Mouse (Mus musculus): ENCODE results near the gene Lrrc8d. TPM values are rescaled to one million over a fixed set of nuclear protein-coding genes. Genes with fewer than 3 reads are reported as not detected.
A peak's percentile ranks its signal among the peaks of the same experiment; 100 is the strongest.

The Lrrc8d gene
- polyA plus RNA-seq, 1 experiment from 2014 or later, result 37.6 TPM

GRCm38 (mm10) chr5:105789801-105790200 lies 90.0 kb downstream of the Lrrc8d start:
- Histone ChIP-seq H3K27ac (replicated peaks) (no peak overlapping the region), H3K4me3 (no peak overlapping the region), H3K9me3 (no peaks in the 10 kb centered on the region), H3K27me3 (no peaks in the 10 kb centered on the region), H3K4me1 (replicated peaks) (peaks cover 70% of the 10 kb centered on the region), H3K9ac (no peak overlapping the region), H3K4me2 (no peak overlapping the region), H3K36me3 (no peaks in the 10 kb centered on the region)
- 84% methylated on average over 5 of the region's 5 CpGs for WGBS
- no peak for ATAC-seq (ENCODE audit: low read depth)

GRCm38 (mm10) chr5:105792331-105792801 lies 92.6 kb downstream of the Lrrc8d start:
- Histone ChIP-seq H3K27me3 (no peaks in the 10 kb centered on the region), H3K4me1 (replicated peaks) (peaks cover 46% of the 10 kb centered on the region), H3K4me3 (no peak overlapping the region), H3K4me2 (peak overlapping the region; percentile 24), H3K9ac (0 out of 2 replicates have a peak overlapping the region, but pooled peaks have one; percentile 41), H3K36me3 (no peaks in the 10 kb centered on the region), H3K9me3 (no peaks in the 10 kb centered on the region), H3K27ac (replicated peaks) (peak overlapping the region; percentile 25)
- ATAC-seq (ENCODE audit: low read depth), result no peak
- 34% methylated on average over 8 of the region's 8 CpGs for WGBS

- peak overlapping the region; percentile 25 for H3K27ac ChIP-seq (replicated peaks)
- peak; percentile 33 for ATAC-seq (ENCODE audit: low read depth)
- H3K4me3 ChIP-seq, result no peak overlapping the region
- peak overlapping the region; percentile 24 for H3K4me2 ChIP-seq
- H3K36me3 ChIP-seq, result no peaks in the 10 kb centered on the region
- peaks cover 39% of the 10 kb centered on the region for H3K4me1 ChIP-seq (replicated peaks)
- H3K9me3 ChIP-seq, result no peaks in the 10 kb centered on the region
- peak overlapping the region; percentile 41; the same call in 1 of the 2 replicates for H3K9ac ChIP-seq
- no peaks in the 10 kb centered on the region for H3K27me3 ChIP-seq
- WGBS, result 49% methylated on average over 13 of the region's 13 CpGs
Measured at GRCm38 (mm10) chr5:105792853-105793547, 93.2 kb downstream of the Lrrc8d start.

- peak overlapping the region; percentile 25; the same call in 1 of the 2 replicates for H3K27ac ChIP-seq (replicated peaks)
- H3K27me3 ChIP-seq, result no peaks in the 10 kb centered on the region
- peak overlapping the region; percentile 41; the same call in 1 of the 2 replicates for H3K9ac ChIP-seq
- 69% methylated on average over 5 of the region's 5 CpGs for WGBS
- H3K4me3 ChIP-seq, result no peak overlapping the region
- no peaks in the 10 kb centered on the region for H3K36me3 ChIP-seq
- H3K4me1 ChIP-seq (replicated peaks), result peaks cover 37% of the 10 kb centered on the region
- H3K9me3 ChIP-seq, result no peaks in the 10 kb centered on the region
- no peak for ATAC-seq (ENCODE audit: low read depth)
- no peak overlapping the region for H3K4me2 ChIP-seq
Measured at GRCm38 (mm10) chr5:105793548-105793940, 93.8 kb downstream of the Lrrc8d start.

- Histone ChIP-seq H3K4me1 (replicated peaks) (peaks cover 30% of the 10 kb centered on the region), H3K4me3 (no peak overlapping the region), H3K27ac (replicated peaks) (no peak overlapping the region), H3K4me2 (no peak overlapping the region), H3K36me3 (no peaks in the 10 kb centered on the region), H3K27me3 (no peaks in the 10 kb centered on the region), H3K9ac (no peak overlapping the region), H3K9me3 (no peaks in the 10 kb centered on the region)
- WGBS, result 91% methylated on average over 4 of the region's 4 CpGs
- ATAC-seq (ENCODE audit: low read depth), result no peak
Measured at GRCm38 (mm10) chr5:105798421-105798820, 98.7 kb downstream of the Lrrc8d start.

- Histone ChIP-seq H3K9ac (peak overlapping the region; percentile 31; the same call in 1 of the 2 replicates), H3K36me3 (no peaks in the 10 kb centered on the region), H3K4me2 (peak overlapping the region; percentile 15), H3K27ac (replicated peaks) (peak overlapping the region; percentile 81), H3K4me1 (replicated peaks) (peaks cover 28% of the 10 kb centered on the region), H3K4me3 (no peak overlapping the region), H3K27me3 (no peaks in the 10 kb centered on the region), H3K9me3 (no peaks in the 10 kb centered on the region)
- peak; percentile 55 for ATAC-seq (ENCODE audit: low read depth)
- WGBS, result 18% methylated on average over 13 of the region's 13 CpGs
Measured at GRCm38 (mm10) chr5:105799850-105800635, 100.3 kb downstream of the Lrrc8d start.

- Histone ChIP-seq H3K9ac (no peak overlapping the region), H3K9me3 (no peaks in the 10 kb centered on the region), H3K4me2 (no peak overlapping the region), H3K36me3 (no peaks in the 10 kb centered on the region), H3K4me1 (replicated peaks) (peaks cover 28% of the 10 kb centered on the region), H3K27ac (replicated peaks) (0 out of 2 replicates have a peak overlapping the region, but pooled peaks have one; percentile 18), H3K27me3 (no peaks in the 10 kb centered on the region), H3K4me3 (no peak overlapping the region)
- ATAC-seq (ENCODE audit: low read depth), result no peak
- 51% methylated on average over 10 of the region's 10 CpGs for WGBS
Measured at GRCm38 (mm10) chr5:105801031-105801529, 101.3 kb downstream of the Lrrc8d start.

- ATAC-seq (ENCODE audit: low read depth), result no peak
- Histone ChIP-seq H3K9me3 (no peaks in the 10 kb centered on the region), H3K4me1 (replicated peaks) (peaks cover 21% of the 10 kb centered on the region), H3K27me3 (no peaks in the 10 kb centered on the region), H3K36me3 (no peaks in the 10 kb centered on the region), H3K9ac (no peak overlapping the region), H3K4me3 (no peak overlapping the region), H3K27ac (replicated peaks) (no peak overlapping the region), H3K4me2 (no peak overlapping the region)
- whole genome bisulfite sequencing, result 90% methylated on average over 12 of the region's 12 CpGs
Measured at GRCm38 (mm10) chr5:105805955-105806354, 106.2 kb downstream of the Lrrc8d start.

- Histone ChIP-seq H3K36me3 (peaks cover 12% of the 10 kb centered on the region), H3K4me1 (replicated peaks) (peaks cover 9% of the 10 kb centered on the region), H3K27me3 (no peaks in the 10 kb centered on the region), H3K27ac (replicated peaks) (0 out of 2 replicates have a peak overlapping the region, but pooled peaks have one; percentile 1), H3K9ac (no peak overlapping the region), H3K4me3 (no peak overlapping the region), H3K4me2 (no peak overlapping the region), H3K9me3 (peaks cover 7% of the 10 kb centered on the region)
- 58% methylated on average over 7 of the region's 7 CpGs for WGBS
- ATAC-seq (ENCODE audit: low read depth), result no peak
Measured at GRCm38 (mm10) chr5:105807461-105807860, 107.7 kb downstream of the Lrrc8d start.

GRCm38 (mm10) chr5:105809056-105809455 lies 109.3 kb downstream of the Lrrc8d start:
- Histone ChIP-seq H3K4me1 (replicated peaks) (peaks cover 9% of the 10 kb centered on the region), H3K36me3 (peaks cover 28% of the 10 kb centered on the region), H3K27ac (replicated peaks) (no peak overlapping the region; the same call in 1 of the 2 replicates), H3K27me3 (no peaks in the 10 kb centered on the region), H3K9me3 (peaks cover 19% of the 10 kb centered on the region), H3K4me3 (no peak overlapping the region), H3K4me2 (no peak overlapping the region), H3K9ac (no peak overlapping the region)
- 88% methylated on average over 11 of the region's 11 CpGs for WGBS
- ATAC-seq (ENCODE audit: low read depth), result no peak

- H3K9ac ChIP-seq, result no peak overlapping the region
- peaks cover 19% of the 10 kb centered on the region for H3K9me3 ChIP-seq
- no peak overlapping the region for H3K4me3 ChIP-seq
- no peak overlapping the region for H3K27ac ChIP-seq (replicated peaks)
- no peak for ATAC-seq (ENCODE audit: low read depth)
- 95% methylated on average over 14 of the region's 14 CpGs for WGBS
- peaks cover 19% of the 10 kb centered on the region for H3K4me1 ChIP-seq (replicated peaks)
- no peak overlapping the region for H3K4me2 ChIP-seq
- no peaks in the 10 kb centered on the region for H3K27me3 ChIP-seq
- H3K36me3 ChIP-seq, result peaks cover 33% of the 10 kb centered on the region
Measured at GRCm38 (mm10) chr5:105813036-105813435, 113.3 kb downstream of the Lrrc8d start.

GRCm38 (mm10) chr5:105813974-105814373 lies 114.2 kb downstream of the Lrrc8d start:
- Histone ChIP-seq H3K4me2 (no peak overlapping the region), H3K9me3 (peaks cover 19% of the 10 kb centered on the region), H3K27me3 (no peaks in the 10 kb centered on the region), H3K9ac (no peak overlapping the region), H3K27ac (replicated peaks) (no peak overlapping the region), H3K4me1 (replicated peaks) (peaks cover 27% of the 10 kb centered on the region), H3K36me3 (peaks cover 33% of the 10 kb centered on the region), H3K4me3 (no peak overlapping the region)
- no peak for ATAC-seq (ENCODE audit: low read depth)
- WGBS, result 92% methylated on average over 10 of the region's 10 CpGs

Measured in neural tube, embryonic 13.5 days (tissue).